Mouse (Mus musculus): Measurements from ENCODE around the gene Pfkl.
"Not testable (repeated sequence)": the region's sequence is repeated elsewhere in the genome, so short reads cannot be mapped to it uniquely, and the experiment has no call there.

The Pfkl gene

GRCm38 (mm10) chr10:78009945-78010293, at the start of gene Pfkl:
TSS of gene Pfkl (minus strand) at chr10:78010083.
- no peak for DNase-seq (ENCODE audit: low spot score)

DNA sequence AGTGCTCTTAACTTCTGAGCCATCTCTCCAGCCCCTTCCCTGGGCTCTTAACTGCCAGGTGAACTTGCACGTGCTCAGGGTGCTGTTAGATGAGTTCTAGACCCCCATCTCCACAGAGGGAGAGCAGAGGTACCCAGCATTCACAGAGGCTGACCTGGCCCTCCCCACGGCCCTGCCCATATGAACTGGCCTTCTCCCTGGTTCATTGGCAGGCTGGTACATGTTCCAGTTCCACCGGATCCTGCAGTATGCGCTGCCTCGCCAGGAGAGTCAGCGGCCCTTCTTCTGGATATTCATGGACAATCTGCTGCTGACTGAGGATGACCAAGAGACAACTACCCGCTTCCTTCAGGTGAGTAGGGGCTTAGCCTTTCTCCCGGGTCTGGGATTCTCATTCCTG, 47.2 kb upstream of the Pfkl start:
- no peak for DNase-seq (ENCODE audit: low spot score)

DNA sequence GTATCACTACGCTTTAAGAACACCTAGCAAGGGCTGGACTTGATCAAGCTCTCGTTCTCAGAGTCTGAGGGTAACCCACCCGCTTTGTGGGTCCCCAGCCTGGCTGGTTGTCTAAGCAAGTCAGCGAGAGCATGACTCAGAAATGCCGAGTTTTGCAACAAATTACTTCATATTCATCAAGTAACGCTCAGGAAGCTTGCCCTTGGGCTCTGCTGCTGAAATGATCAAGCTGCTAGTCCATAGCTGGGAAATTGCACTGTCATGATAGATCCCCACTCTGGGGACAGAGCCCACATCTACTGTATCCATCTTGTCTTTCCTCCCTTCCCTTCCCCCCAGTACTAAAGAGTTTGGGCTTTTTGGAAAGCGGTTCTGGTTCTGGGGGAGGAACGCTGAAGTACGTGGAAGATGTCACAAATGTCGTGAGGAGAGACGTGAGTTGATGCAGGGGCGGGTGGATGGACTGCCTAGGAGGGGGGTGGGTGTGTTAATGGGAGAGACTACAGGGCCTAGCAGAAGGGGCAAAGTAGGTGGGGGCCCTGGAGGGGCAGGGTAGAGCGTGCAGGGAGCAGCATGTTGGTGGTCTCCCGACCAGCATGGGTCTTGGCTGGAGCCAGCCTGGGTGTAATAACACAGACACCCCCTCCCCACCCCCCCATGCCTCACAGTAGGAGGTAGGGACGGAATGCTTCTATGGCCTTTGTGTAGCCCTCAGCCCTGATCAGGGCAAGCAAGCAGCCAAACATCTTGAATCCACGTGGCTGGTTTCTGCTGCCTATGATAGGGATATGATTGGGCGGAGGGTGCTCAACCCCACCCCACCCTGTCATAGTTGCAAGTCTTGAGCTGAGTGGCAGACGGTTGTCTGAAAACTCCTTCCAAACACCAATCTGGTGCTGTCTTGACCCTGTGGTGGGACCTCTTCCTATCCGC, 45.0 kb upstream of the Pfkl start:
- DNase-seq (ENCODE audit: low spot score) = no peak

DNA sequence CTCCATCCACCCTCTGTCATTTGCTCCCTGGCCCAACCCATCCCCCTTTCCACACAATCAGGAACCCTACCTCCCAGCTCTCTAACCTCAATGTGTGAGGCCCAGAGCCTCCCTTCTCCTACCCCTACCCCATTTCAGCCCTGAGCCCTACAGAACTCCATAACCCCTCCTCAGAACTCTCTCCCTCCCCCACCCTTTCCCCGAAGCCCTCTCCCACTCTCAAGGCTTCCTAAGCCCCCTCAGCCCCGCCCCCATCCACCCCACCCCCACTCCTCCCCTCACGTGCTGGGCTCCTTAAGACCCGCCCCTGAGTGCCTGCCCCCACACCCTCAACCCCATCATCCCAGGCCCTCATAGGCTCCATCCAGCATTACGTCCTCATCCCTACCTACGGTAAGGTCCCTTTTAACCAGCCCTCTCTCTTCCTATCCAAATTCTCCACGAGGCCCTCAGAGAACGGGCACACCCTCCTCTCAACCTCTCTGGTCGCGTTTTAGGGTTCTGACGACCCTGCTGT, 39.7 kb upstream of the Pfkl start:
- DNase-seq (ENCODE audit: low spot score) = no peak

DNA sequence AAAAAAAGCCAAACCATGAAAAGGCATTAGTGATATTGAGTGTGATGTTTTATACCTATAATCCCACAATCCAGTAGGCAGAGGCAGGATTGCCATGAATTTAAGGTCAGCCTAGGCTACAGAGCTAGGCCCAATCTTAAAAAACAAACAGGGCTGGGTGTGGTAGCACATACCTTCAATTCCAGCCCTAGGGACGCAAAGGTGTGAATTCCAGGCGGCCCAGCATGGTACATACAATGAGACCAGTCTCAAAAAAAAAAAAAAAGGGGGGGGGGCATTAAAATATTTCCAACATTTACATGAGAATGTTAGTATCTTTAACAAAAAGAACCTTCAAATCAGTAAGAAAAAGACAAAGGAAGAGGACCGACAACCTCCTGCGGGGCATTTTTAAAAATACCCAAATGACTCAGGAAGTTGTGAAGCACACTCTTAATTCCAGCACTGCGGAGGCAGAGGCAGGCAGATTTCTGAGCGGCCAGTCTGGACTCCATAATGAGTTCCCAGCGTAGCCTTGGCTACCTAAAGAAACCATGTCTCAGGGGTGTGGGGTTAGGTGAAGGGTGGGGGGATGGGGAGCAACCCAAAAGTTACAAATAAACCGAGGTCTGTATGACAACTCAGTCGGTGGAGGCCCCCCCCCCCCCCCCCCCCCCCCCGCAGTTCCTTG, 38.3 kb upstream of the Pfkl start:
- no peak for DNase-seq (ENCODE audit: low spot score)

- no peak for DNase-seq (ENCODE audit: low spot score)
These were observed 36.5 kb upstream of the Pfkl start for GRCm38 (mm10) chr10:78046388-78046787.

GRCm38 (mm10) chr10:78044531-78044930, 34.6 kb upstream of the Pfkl start:
- no peak for DNase-seq (ENCODE audit: low spot score)

- DNase-seq (ENCODE audit: low spot score) = peak; percentile 79
These were observed 33.5 kb upstream of the Pfkl start, which contains the start of gene Aire for GRCm38 (mm10) chr10:78043406-78043836. TSS of gene Aire (minus strand) at chr10:78043610.

- DNase-seq (ENCODE audit: low spot score) = no peak
These were observed 33.0 kb upstream of the Pfkl start for GRCm38 (mm10) chr10:78042697-78043405.

DNA sequence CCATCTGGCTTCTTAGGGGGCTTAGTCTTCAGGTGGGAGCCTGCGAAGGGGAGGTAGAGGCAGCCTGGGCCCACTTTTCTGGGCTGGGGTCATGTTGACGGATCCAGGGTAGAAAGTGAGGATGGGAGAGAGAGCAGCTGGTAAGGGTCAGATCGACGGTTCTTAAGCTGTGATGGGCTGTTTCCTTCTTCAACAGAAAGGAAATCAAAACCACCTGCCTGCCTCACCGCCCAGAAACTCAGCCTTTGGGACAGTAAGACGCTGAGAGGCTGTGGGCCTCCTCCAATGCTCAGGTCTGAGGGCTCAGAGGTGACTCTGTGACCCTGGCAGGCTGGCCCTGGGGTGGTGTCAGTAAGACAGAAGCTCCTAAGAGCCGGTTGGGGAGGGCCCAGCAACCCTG, 32.2 kb upstream of the Pfkl start:
- peak; percentile 31 for DNase-seq (ENCODE audit: low spot score)

GRCm38 (mm10) chr10:78041647-78042046, 31.8 kb upstream of the Pfkl start, which contains the start of gene Dnmt3l:
TSS of gene Dnmt3l (plus strand) at chr10:78041947.
- no peak for DNase-seq (ENCODE audit: low spot score)

DNA sequence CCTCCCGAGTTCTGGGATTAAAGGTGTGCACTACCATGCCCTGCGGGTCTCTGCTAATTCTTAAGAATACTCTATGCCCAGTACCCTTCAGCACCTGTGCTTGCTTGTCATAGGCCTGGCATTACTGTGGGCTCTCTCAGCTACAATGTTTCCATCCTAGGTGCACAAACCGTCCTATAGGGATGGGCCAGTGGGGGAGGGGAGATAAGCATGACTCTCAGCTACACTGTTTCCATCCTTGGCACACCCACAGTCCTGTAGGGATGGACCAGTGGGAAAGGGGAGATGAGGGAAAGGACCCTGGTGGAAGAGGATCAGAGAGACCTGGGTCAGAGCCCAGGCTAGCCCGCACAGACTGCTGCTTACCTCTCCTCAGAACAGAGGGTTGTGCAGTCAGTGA, 27.3 kb upstream of the Pfkl start:
- DNase-seq (ENCODE audit: low spot score) = no peak

DNA sequence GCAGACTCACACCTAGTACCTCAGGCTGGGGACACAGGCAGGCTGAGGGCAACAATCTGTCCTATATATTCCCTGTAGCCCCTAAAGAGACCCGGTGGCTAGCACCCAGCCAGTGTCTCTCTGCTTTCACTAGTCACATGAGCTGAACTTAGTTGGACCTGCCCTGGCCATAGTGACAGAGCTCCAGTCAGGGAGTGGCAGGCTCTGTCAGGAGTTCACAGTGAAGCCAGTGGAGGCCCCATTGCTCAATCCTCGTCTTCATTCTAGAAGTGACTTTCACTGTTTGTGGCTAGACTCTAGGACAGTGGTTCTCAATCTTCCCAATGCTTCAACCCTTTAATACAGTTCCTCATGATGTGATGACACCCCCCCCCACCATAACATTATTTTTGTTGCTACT, 22.1 kb upstream of the Pfkl start:
- no peak for DNase-seq (ENCODE audit: low spot score)

DNA sequence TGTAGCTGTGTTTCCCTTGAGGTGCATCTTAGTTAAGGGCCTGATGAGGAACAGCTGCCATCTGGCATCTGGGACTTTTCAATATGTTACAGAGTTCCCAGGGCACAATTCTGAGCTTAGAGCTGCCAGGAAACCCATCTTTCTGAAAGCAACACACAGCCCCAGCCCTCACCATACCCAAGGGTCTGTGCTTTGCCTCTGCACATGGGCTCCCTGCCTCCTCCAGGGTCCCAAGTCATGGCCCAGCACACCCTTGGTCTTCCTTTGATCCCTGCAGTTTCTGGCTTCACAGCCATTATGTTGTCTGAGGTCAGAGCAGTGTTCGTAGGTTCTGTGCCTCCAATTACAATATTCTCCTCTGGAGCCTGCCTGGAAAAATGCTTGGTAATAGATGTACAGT, 19.2 kb upstream of the Pfkl start:
- DNase-seq (ENCODE audit: low spot score) = no peak

DNA sequence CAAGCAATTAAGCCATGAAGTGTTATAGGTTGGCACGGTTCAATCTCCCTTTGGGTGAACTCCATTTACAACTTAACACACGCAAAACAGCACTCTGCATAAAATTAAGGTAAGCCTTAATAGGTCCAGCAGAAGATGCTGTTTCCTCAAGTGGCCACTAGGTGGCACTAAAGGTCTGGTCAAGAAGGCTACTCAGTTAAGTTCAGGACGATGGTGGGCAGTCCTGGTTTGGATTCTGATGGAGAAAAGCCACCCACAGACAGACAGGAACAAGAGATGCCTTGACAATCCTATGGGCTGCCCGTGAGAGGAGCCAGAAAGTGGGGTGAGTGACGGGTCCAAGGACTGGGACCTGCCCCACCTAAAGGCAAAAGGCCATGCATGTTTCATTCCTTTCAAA, 18.2 kb upstream of the Pfkl start:
- DNase-seq (ENCODE audit: low spot score) = peak; percentile 89

DNA sequence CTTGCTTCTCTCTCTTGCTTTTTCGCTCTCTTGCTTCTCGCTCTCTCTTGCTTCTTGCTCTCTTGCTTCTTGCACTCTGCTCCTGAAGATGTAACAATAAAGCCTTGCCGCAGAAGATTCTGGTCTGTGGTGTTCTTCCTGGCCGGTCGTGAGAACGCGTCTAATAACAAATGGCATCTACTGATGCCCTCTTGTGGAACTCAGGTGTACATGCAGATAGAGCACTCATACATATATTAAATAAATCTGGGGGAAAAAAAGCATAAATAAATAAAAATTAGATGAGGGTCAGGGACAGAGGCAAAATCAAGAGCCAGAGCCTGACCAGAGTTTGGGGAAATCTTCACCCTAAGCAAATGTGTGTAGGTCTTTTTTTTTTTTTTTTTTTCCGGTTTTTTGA, 15.6 kb upstream of the Pfkl start:
- DNase-seq (ENCODE audit: low spot score) = not testable (repeated sequence)

DNA sequence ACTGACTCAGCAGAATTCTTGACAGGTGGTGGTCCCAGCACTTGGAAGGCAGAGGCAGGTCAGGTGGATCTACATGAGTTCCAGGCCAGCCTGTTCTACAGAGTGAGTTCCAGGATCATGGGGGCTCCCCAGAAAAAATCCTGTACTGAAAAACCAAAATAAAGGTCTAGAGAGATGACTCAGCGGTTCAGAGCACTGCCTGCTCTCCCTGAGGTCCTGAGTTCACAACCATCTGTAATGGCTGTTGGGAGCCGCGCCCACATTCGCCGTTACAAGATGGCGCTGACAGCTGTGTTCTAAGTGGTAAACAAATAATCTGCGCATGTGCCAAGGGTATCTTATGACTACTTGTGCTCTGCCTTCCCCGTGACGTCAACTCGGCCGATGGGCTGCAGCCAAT, 10.1 kb upstream of the Pfkl start:
- DNase-seq (ENCODE audit: low spot score) = not testable (repeated sequence)

- no peak for DNase-seq (ENCODE audit: low spot score)
These were observed 9.4 kb upstream of the Pfkl start for GRCm38 (mm10) chr10:78019291-78019690.

DNA sequence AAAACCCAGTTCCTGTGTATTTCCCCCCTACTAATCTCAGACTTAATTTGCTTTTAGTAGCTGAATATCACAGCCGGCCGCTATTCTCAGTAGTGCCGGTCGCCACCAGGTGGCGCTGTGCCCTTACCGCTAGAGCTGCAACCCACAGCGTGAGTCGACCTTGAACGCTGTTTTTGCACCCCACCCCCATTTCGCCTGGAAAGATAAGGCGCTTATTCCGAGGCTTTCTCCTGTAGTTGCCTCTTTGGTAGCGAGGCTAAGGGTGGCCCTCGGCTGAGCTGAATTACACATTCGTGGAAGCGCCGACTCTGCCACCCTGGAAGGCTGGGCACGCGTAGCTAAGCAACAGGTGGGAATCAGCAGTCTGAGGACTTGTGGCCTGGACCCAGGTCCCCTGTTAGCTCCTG, 8.9 kb upstream of the Pfkl start:
- DNase-seq (ENCODE audit: low spot score) = peak; percentile 92

DNA sequence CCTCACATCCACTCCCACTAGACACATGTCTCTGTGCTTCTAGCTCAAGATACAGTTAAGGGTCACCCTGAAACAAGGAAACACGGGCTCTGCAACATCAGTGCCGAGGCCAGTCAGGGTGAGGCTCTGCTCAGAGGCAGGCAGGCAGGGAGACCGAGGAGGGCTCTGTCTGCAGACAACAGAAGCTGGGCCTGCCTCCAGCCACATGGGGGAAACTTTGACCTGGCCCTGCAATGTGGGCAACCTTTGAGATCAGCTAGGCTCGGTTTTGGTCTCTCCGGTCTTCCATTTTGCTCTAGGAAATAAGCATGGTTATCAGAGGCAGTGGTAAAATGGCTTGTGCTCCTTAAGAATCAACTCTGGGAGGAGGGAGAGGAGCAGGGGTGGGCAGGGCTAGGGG, 6.5 kb upstream of the Pfkl start:
- DNase-seq (ENCODE audit: low spot score) = no peak

- no peak for DNase-seq (ENCODE audit: low spot score)
These were observed 5.6 kb upstream of the Pfkl start for GRCm38 (mm10) chr10:78015489-78015888.
